Mouse (Mus musculus) cerebral cortex, adult 2 months (tissue): ENCODE data around the gene Kcnh8.

Source experiments
- WGBS: fragments of 180-500 bp; shearing (Covaris S2); methylation state at CpG from one replicate; pipeline ENCODE4 v1.1.7; 2018; 5-methylcytosine and 5-hydroxymethylcytosine counted together

Kcnh8 gene

DNA sequence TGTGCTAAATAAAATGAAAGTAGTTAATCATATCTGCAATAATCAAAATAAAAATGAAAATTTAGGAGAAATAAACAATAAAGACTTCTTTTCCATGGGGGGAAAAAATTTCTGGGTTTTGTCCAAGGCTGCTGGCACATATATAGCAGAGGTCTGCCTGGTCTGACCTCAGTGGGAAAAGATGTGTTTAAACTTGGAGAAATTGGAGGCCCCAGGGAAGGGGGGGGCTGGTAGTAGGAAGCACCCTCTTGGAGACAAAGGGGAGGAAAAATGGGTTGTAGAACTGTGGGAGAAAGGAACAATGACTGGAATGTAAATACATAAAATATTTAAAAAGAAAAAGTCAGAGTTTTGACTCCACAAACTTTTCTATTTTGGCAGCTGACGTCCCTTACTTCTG is 276.5 kb downstream of the Kcnh8 start:
- 75% methylated on average over 1 of the region's 1 CpGs for WGBS

DNA sequence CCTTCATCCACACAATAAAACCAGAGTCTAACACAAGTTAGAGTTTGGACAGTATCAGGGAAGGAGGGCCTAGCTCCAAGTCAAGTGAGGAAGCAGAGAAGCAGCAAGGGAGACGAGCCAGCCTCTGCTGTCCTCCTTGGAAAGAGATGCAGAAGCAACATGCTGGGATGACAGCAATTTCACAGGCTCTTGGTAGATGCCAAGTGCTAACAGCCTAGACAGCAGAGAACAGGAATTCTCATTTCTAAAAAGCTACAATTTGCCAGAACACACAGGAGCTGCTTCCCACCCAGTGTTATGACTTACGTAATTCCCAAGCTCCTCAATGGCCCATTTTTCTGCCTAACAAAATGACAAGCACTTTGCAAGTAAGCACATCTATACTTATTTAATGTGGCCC is 277.5 kb downstream of the Kcnh8 start:
- WGBS, result 40% methylated on average over 2 of the region's 2 CpGs

DNA sequence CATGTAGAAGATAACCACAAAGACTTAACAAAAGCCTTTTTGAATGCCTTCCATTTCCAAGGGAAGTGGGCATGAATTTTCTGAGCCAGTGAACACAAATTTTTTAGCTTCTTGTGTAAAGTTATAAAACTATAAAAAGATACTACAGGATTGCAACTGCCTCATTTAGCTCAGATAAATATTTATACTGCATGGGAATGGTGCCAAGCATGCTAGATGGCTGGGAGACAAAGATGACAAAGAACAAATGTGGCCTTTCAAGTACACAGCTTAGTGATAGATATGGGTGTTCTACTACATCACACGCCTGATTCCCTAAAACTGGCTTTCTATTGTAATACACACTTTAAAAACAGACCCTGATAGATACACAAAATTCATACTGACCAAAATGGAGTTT is 282.7 kb downstream of the Kcnh8 start:
- WGBS, result 61% methylated on average over 1 of the region's 1 CpGs

DNA sequence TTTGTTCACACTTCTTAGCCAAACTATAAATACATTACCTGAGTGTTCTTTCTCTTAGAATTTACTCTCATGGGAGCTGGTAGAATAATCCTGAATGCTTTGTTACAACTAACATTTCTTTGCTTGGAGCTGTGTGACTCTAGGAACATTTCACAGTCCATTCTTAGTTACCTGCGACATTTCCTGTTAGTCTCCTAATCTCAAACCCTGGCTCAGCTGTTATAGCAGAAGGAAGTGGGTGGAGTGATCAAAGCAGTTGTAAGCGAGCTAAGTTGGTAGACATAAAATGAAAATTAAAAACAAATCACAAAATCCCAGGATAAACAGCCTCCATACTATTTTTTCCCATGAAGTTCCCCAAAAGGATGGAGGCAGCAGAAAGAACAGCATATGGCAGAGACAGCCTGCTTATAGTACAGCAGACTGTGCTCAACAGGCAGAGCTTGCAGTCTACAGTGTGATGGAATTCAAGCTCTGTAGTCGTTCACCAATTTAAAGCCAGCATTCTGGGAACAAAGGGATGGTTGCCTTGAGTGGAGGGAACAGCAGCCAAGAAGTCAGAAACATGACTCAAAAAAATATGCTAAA is 318.1 kb downstream of the Kcnh8 start:
- WGBS, result 29% methylated on average over 3 of the region's 3 CpGs

DNA sequence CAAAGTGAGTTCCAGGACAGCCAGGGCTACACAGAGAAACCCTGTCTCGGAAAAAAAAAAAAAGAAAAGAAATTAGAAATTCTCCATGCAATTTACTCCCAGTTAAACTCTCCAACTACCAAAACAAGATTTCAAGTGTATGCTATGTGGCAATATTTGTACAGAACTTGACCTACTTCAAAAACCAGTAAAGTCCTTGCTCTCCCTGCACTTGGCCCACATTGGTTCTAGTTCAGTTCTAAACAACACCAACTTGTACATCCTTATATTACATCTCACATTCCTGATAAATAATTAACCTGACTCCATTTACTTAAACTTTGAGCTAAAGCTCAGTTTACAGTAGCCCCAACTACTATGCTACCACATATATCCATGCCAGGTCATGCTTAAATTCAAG is 370.2 kb downstream of the Kcnh8 start:
- 74% methylated on average over 1 of the region's 1 CpGs for WGBS

DNA sequence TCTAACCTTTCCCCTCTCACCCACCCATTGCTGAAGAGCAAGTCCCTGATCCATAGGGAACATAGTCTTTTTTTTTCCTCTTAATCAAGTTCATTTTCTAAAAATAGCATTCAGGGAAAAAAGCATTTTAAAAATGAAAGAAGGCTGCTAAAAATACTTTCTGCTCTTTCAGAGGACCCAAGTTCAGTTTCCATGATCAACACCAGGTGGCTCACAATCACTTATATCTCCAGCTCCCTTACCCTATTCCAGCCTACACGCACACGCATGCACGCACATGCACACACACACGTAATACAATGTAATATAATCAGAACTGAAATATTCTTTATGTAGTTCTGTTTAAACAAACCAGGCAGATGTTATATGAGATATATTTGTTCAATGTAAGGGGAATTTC is 378.4 kb downstream of the Kcnh8 start:
- 80% methylated on average over 4 of the region's 4 CpGs for WGBS
